Mouse (Mus musculus): ENCODE measurements around the gene Rgl2. TPM values are rescaled to one million over a fixed set of nuclear protein-coding genes. Genes with fewer than 3 reads are reported as not detected.

Gene Rgl2
- polyA plus RNA-seq, 1 experiment = 90.4 TPM

DNA sequence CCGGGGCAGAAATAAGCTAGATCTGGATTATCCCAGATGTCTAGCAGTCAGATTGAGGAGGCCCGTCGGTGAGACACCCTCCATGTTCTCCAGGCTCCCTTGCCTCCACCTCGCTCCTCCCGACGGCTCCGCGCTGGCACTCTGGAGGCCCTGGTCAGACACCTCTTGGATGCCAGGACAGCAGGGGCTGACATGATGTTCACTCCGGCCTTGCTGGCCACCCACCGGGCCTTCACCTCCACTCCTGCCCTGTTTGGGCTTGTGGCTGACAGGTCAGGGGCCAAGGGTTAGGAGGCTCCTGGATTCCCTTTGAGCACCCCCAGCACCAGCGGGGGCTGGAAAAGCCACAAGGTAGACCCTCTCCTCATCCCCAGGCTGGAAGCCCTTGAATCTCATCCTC is 2.6 kb downstream of the Rgl2 start:
- Histone ChIP-seq H3K9me3 (no peaks in the 10 kb centered on the region), H3K36me3 (replicated peaks; ENCODE audit: low read length) (peaks cover 74% of the 10 kb centered on the region), H3K4me3 (replicated peaks) (no peak overlapping the region), H3K4me1 (peaks cover 52% of the 10 kb centered on the region), H3K27me3 (replicated peaks) (no peaks in the 10 kb centered on the region)
- TF ChIP-seq GATA1 (IDR thresholded peaks at IDR 0.05; ENCODE audit: borderline replicate concordance, low read length) (no peak), FLI1 (IDR thresholded peaks at IDR 0.05; ENCODE audit: low read length) (no peak)

DNA sequence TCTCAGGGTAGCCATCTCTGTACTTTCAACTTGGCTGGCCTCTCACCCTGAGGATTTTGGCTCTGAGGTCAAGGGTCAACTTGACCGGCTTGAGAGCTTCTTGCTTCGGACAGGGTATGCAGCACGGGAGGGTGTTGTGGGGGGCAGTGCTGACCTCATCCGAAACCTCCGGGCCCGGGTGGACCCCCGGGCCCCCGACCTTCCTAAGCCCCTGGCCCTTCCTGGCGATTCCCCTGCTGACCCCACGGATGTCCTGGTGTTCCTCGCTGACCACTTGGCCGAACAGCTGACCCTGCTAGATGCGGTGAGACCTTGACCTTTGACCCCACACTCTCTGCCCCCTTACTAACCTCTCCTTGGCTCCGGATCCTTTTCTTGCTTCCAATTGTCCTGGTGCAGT is 3.1 kb downstream of the Rgl2 start:
- peaks cover 50% of the 10 kb centered on the region for H3K4me1 ChIP-seq
- H3K27me3 ChIP-seq (replicated peaks) = no peaks in the 10 kb centered on the region
- H3K9me3 ChIP-seq = no peaks in the 10 kb centered on the region
- no peak overlapping the region for H3K4me3 ChIP-seq (replicated peaks)
- H3K36me3 ChIP-seq (replicated peaks; ENCODE audit: low read length) = peaks cover 74% of the 10 kb centered on the region
- TF ChIP-seq GATA1 (IDR thresholded peaks at IDR 0.05; ENCODE audit: borderline replicate concordance, low read length) (no peak), FLI1 (IDR thresholded peaks at IDR 0.05; ENCODE audit: low read length) (no peak)

DNA sequence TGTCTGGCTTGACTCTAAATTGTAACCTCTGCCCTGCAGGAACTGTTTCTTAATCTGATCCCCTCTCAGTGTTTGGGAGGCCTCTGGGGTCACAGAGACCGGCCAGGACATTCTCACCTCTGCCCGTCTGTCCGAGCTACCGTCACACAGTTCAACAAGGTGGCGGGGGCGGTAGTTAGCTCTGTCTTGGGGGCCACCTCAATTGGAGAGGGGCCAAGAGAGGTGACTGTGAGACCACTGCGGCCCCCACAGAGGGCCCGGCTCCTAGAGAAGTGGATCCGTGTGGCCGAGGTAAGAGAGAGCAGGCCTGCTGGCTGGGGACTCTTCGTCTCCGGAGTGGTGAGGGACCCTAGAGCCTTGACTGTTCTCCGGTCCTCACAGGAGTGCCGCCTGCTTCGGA is 3.6 kb downstream of the Rgl2 start:
- no peak for TF ChIP-seq FLI1 (IDR thresholded peaks at IDR 0.05; ENCODE audit: low read length)
- no peak for TF ChIP-seq GATA1 (IDR thresholded peaks at IDR 0.05; ENCODE audit: borderline replicate concordance, low read length)
- H3K36me3 ChIP-seq (replicated peaks; ENCODE audit: low read length) = peaks cover 72% of the 10 kb centered on the region
- H3K4me1 ChIP-seq = peaks cover 45% of the 10 kb centered on the region
- H3K9me3 ChIP-seq = no peaks in the 10 kb centered on the region
- no peaks in the 10 kb centered on the region for H3K27me3 ChIP-seq (replicated peaks)
- no peak overlapping the region for H3K4me3 ChIP-seq (replicated peaks)

DNA sequence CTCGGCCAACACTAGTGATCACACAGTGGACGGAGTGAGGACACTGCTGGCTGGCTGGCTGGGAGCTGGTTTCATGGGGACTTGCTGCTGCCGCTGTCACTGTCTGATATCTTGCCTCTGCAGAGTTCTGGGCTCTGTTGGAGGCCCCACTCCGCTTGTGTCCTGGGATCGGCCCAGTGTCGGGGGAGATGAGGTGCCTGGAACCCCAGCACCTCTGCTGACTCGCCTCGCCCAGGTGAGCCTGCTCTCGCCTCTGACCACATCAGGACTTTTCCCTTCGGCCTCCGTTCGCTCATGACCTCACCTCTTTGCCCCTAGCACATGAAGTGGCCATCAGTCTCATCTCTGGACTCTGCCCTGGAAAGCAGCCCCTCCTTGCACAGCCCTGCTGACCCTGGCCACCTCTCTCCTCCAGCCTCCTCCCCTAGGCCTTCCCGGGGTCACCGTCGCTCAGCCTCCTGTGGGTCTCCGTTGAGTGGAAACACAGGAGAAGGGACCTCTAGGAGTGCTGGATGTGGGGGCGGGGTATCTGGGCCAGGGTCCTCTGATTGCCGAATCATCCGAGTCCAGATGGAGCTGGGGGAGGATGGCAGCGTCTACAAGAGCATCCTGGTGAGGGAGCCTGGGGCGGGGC is 6.2 kb downstream of the Rgl2 start:
- Histone ChIP-seq H3K36me3 (replicated peaks; ENCODE audit: low read length) (peaks cover 77% of the 10 kb centered on the region), H3K27me3 (replicated peaks) (no peaks in the 10 kb centered on the region), H3K4me3 (replicated peaks) (peak overlapping the region; percentile 18), H3K9me3 (no peaks in the 10 kb centered on the region), H3K4me1 (peaks cover 44% of the 10 kb centered on the region)
- TF ChIP-seq FLI1 (IDR thresholded peaks at IDR 0.05; ENCODE audit: low read length) (no peak), GATA1 (IDR thresholded peaks at IDR 0.05; ENCODE audit: borderline replicate concordance, low read length) (no peak)

DNA sequence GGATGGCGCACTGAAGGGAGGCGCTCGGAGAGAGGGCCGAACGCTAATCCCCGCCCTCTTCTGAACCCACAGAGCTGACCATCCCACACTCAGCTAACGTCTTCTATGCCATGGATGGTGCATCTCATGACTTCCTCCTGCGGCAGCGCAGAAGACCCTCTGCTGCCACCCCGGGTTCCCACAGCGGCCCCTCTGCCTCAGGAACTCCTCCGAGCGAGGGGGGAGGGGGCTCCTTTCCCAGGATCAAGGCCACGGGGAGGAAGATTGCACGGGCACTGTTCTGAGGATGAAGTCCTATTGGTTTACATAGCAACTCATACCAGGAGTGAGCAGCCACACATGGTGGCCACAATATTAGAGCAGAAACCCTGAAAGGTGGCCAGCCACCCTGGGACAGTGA is 7.7 kb downstream of the Rgl2 start:
- Histone ChIP-seq H3K4me1 (peaks cover 41% of the 10 kb centered on the region), H3K27me3 (replicated peaks) (no peaks in the 10 kb centered on the region), H3K9me3 (no peaks in the 10 kb centered on the region), H3K36me3 (replicated peaks; ENCODE audit: low read length) (peaks cover 69% of the 10 kb centered on the region), H3K4me3 (replicated peaks) (no peak overlapping the region)
- TF ChIP-seq GATA1 (IDR thresholded peaks at IDR 0.05; ENCODE audit: borderline replicate concordance, low read length) (no peak), FLI1 (IDR thresholded peaks at IDR 0.05; ENCODE audit: low read length) (no peak)

DNA sequence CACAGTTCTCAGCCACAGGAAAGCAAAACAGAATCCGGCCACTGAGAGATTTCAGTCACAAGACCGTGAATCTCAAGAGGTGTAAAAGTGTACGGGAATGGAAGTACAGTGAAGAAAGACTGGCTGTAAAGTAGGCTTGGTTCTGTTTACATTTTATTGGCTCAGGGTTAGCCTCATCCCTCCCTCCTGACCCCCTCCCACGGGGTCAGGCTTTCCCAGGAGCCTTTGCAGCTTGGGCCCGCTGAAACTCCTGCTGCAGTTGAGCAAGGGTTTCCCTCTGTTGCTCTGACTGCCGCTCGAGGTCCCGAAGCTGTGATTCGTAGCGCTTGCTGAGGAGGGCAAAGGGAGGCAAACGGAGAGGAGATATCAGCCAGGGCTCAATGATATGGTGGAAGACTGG is 9.4 kb downstream of the Rgl2 start:
- peaks cover 66% of the 10 kb centered on the region for H3K36me3 ChIP-seq (replicated peaks; ENCODE audit: low read length)
- no peaks in the 10 kb centered on the region for H3K27me3 ChIP-seq (replicated peaks)
- H3K9me3 ChIP-seq = no peaks in the 10 kb centered on the region
- TF ChIP-seq FLI1 (IDR thresholded peaks at IDR 0.05; ENCODE audit: low read length) = no peak
- TF ChIP-seq GATA1 (IDR thresholded peaks at IDR 0.05; ENCODE audit: borderline replicate concordance, low read length) = no peak
- peaks cover 41% of the 10 kb centered on the region for H3K4me1 ChIP-seq
- peak overlapping the region; percentile 98 for H3K4me3 ChIP-seq (replicated peaks)

DNA sequence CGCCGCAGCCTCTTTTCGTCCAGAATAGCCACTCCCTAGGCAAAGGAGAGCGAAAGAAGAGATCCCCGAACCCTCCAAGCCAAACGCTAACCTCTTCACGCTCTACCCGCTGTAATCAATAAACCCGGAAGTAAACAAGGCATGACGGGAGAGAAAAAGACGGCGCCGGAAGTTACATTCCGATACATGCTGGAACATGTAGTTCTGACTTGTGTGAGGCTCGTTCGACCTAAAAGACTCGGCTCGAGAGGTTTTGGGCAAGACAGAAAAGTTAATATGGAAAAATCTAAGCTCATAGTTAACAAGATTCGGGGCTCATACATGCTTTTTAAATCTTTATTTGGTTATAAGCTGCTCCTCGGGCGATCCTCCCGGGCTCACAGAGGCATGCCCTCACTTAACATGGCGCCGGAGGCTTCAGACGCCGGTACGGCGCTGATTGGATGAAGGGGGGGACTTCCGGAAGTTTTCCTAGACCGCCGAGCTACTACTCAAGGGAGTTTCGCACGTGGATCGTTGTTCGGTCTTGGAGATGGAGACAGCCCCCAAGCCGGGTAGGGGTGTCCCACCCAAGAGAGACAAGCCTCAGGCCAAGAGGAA is 11.0 kb downstream of the Rgl2 start, which contains the start of the genes Pfdn6 and Wdr46:
TSS of gene Pfdn6 (minus strand) at position 138 of the 600 bp plus-strand sequence.
TSS of gene Wdr46 (plus strand) at position 455 of the 600 bp plus-strand sequence.
- no peaks in the 10 kb centered on the region for H3K27me3 ChIP-seq (replicated peaks)
- peaks cover 38% of the 10 kb centered on the region for H3K4me1 ChIP-seq
- peak within 1 kb of the TSS; percentile 98 for H3K4me3 ChIP-seq (replicated peaks)
- TF ChIP-seq GATA1 (IDR thresholded peaks at IDR 0.05; ENCODE audit: borderline replicate concordance, low read length) (no peak), FLI1 (IDR thresholded peaks at IDR 0.05; ENCODE audit: low read length) (no peak; the same call in 1 of the 2 replicates)
- peaks cover 66% of the 10 kb centered on the region for H3K36me3 ChIP-seq (replicated peaks; ENCODE audit: low read length)
- no peaks in the 10 kb centered on the region for H3K9me3 ChIP-seq

DNA sequence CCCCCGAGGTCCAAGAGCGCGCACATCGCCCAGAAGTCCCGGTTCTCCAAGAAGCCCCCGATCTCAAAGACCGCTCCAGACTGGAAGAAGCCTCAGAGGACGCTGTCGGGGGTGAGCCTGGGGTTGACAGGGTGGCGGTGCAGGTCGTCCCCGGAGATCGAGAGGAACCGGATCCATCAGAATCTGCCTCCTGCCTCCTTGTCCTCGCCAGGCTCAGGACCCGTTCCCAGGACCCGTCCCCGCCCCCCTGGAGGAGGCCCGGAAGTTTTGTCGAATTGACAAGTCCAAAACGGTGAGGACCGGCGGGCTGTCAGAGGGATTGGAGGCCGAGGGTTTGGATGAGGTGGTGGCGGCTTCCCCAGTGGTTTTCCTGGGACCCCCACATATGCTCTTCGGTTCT is 11.6 kb downstream of the Rgl2 start:
- H3K27me3 ChIP-seq (replicated peaks) = no peaks in the 10 kb centered on the region
- peaks cover 64% of the 10 kb centered on the region for H3K36me3 ChIP-seq (replicated peaks; ENCODE audit: low read length)
- peak overlapping the region; percentile 98 for H3K4me3 ChIP-seq (replicated peaks)
- TF ChIP-seq GATA1 (IDR thresholded peaks at IDR 0.05; ENCODE audit: borderline replicate concordance, low read length) (no peak), FLI1 (IDR thresholded peaks at IDR 0.05; ENCODE audit: low read length) (no peak)
- no peaks in the 10 kb centered on the region for H3K9me3 ChIP-seq
- H3K4me1 ChIP-seq = peaks cover 33% of the 10 kb centered on the region

DNA sequence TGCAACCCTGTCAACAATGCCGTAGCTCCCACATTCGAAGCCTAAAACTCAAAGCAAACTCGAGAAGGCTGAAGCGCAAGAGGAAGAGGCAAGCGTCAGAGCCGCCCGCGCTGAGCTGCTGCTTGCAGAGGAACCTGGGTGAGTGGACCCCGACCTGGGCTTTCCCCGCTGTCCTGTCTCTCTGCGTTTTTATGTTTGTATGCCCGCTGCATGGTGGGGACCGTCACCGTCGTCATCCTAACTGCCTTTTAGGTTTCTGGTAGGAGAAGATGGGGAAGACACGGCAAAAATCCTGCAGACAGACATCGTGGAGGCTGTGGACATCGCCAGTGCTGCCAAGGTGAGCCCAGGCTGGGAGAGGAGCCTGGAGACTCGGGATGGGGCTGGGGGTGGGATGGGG is 12.0 kb downstream of the Rgl2 start:
- H3K4me1 ChIP-seq = peaks cover 34% of the 10 kb centered on the region

DNA sequence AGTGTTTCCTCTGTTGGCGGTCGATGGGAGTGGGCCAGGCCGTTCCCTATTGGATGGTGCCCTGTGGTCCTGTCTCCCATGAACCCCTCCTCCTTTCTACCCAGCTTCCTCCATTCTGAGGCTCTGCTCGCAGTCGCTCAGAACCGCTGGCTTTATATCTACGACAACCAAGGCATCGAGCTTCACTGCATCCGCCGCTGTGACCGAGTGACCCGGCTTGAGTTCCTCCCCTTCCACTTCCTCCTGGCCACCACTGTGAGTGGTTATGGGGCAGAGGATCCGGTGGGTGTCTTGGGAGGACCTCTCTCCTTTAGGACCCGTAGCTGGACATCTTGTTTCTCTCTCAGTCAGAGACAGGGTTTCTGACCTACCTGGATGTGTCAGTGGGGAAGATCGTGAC is 14.1 kb downstream of the Rgl2 start:
- Histone ChIP-seq H3K27me3 (replicated peaks) (no peaks in the 10 kb centered on the region), H3K4me3 (replicated peaks) (no peak overlapping the region), H3K9me3 (no peaks in the 10 kb centered on the region), H3K4me1 (peaks cover 48% of the 10 kb centered on the region), H3K36me3 (replicated peaks; ENCODE audit: low read length) (peaks cover 65% of the 10 kb centered on the region)
- no peak for TF ChIP-seq FLI1 (IDR thresholded peaks at IDR 0.05; ENCODE audit: low read length)
- TF ChIP-seq GATA1 (IDR thresholded peaks at IDR 0.05; ENCODE audit: borderline replicate concordance, low read length) = no peak

More for the DNA sequence above, 12.0 kb downstream of the Rgl2 start:
- TF ChIP-seq FLI1 (IDR thresholded peaks at IDR 0.05; ENCODE audit: low read length) (no peak), GATA1 (IDR thresholded peaks at IDR 0.05; ENCODE audit: borderline replicate concordance, low read length) (no peak)
- no peaks in the 10 kb centered on the region for H3K9me3 ChIP-seq
- peak overlapping the region; percentile 98 for H3K4me3 ChIP-seq (replicated peaks)
- no peaks in the 10 kb centered on the region for H3K27me3 ChIP-seq (replicated peaks)
- peaks cover 66% of the 10 kb centered on the region for H3K36me3 ChIP-seq (replicated peaks; ENCODE audit: low read length)
